Mouse (Mus musculus) C2C12 (cell line): ENCODE results near the gene Lmod1.

ENCODE experiments used
- CTCF ChIP-seq: IDR thresholded peaks from one replicate; pipeline ENCODE4 v1.5.1; 2011; ENCODE audit not compliant: control insufficient read depth, insufficient read depth, insufficient read length
- MAX ChIP-seq: IDR thresholded peaks from one replicate; pipeline ENCODE4 v1.6.1; 2011; ENCODE audit warnings: mild to moderate bottlenecking, control low read depth
- MYOG ChIP-seq: IDR thresholded peaks from one replicate; pipeline ENCODE4 v1.6.1; 2011; ENCODE audit not compliant: control insufficient read depth, insufficient read length; ENCODE audit errors: extremely low read depth
- USF1 ChIP-seq: IDR thresholded peaks from one replicate; pipeline ENCODE4 v1.6.1; 2011; ENCODE audit warnings: low read depth, mild to moderate bottlenecking, control low read depth, moderate library complexity

DNA sequence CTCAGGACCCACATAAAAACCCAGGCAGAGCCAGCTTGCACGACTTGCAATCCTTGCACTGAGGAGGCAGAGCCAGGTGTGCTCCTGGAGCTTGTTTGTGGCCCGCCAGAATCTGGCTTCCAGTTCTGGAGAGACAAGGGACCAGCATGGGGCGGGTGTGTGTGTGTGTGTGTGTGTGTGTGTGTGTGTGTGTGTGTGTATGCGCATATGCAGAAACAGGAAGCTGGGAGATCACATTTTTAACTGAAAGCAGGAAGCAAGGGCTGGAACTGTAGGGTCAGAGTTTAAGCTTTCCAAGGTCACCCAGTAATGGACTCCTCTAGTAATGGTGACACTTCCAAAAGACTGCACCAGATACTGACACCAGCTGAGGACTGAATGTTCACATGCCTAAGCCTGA, 19.4 kb downstream of the Lmod1 start:
- no peak for TF ChIP-seq CTCF
- TF ChIP-seq MAX, result no peak
- no peak for TF ChIP-seq USF1
- TF ChIP-seq MYOG, result no peak
